Mouse (Mus musculus) adrenal gland, adult 18-20 months (tissue): ENCODE measurements around the gene Plppr4. TPM values are rescaled to one million over a fixed set of nuclear protein-coding genes. Genes with fewer than 3 reads are reported as not detected.

ENCODE experiments used
- DNase-seq, 2 experiments: peaks; one replicate each; pipeline ENCODE4 v3.0.0; 2021 to 2022; ENCODE audit warnings: low spot score in 2 of 2
- microRNA-seq, 2 experiments: library from miRNA; unstranded; fragments of <30 nt; microRNA quantifications; one replicate each; pipeline ENCODE4 v1.2.0; 2021; ENCODE audit warnings: borderline number of aligned reads in 2 of 2
- total RNA-seq, 2 experiments: library from RNA; stranded (reverse); gene quantifications; 1 replicate in 1 of 2; 2 replicates in 1 of 2; pipeline ENCODE4 v1.2.3; 2021

Gene Plppr4
- total RNA-seq, 2 experiments from 2014 or later, result 0.77 to 1.2 TPM

GRCm38 (mm10) chr3:117297735-117298134 lies 62.9 kb downstream of the Plppr4 start:
- DNase-seq, result no peak

GRCm38 (mm10) chr3:117294308-117294925 lies 66.3 kb downstream of the Plppr4 start:
- no peak for DNase-seq

Small RNA genes within 50 kb of the gene (microRNA-seq; reads per million reads assigned to microRNA genes)
- gene Gm22408, result 0 reads per million in 2 experiments

Other genes with a start within 250 kb of the Plppr4 start
- 1 to 10 TPM in 1 of 2 experiments, under 1 TPM in 1; 0.77 to 1.3 TPM for gene Plppr5, start 214.0 kb upstream of the Plppr4 start, total RNA-seq